Mouse (Mus musculus): ENCODE measurements around the gene Phf14. TPM values are rescaled to one million over a fixed set of nuclear protein-coding genes. Genes with fewer than 3 reads are reported as not detected.

The Phf14 gene
- polyA plus RNA-seq, 1 experiment from 2014 or later, result 112 TPM

Other genes with a start within 250 kb of the Phf14 start
- gene Ndufa4, start 312 bp upstream of the Phf14 start, polyA plus RNA-seq (2015; fragmentation: Nextera tagmentation; extraction: Ambion mirVana), result 725 and 788 TPM in 2 replicates

Data from embryonic facial prominence, embryonic 13.5 days (tissue).